Mouse (Mus musculus): Measurements from ENCODE around the gene Sufu. TPM values are rescaled to one million over a fixed set of nuclear protein-coding genes. Genes with fewer than 3 reads are reported as not detected.

Sufu gene
- polyA plus RNA-seq (2014; fragmentation: Nextera tagmentation; extraction: Ambion mirVana) = 22.0 and 29.1 TPM in 2 replicates

DNA sequence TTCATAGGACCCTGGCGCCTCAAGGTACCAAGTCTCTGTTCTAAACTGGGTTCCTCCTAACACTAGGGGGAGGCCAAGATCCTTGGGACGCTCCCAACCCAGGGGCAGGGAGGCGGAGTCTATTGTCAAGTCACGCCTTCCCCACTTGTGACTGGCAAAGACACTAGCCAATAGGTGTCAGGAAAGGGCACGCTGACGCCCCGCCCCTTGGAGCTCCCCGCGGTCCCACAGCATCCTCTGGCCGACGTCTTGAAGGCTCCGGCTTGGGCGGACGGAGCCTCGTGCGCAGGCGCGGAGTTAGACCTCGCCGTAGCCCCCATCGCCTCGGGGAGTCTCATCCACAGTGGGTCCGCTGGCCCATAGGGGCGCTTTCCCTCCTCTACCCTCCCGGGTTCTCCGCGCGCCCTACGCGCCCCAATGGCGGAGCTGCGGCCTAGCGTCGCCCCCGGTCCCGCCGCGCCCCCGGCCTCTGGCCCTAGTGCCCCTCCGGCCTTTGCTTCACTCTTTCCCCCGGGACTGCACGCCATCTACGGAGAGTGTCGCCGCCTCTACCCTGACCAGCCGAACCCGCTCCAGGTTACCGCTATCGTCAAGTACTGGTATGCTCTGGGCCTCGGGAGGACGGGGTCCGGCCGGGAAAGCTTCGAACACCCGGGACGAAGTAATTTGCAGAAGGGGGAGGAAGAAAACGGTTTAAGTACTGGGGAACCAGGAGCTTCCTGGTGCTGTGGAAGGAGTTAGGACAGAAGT lies at the start of gene Sufu:
Gene Sufu (plus strand): TSS at position 211 of the 750 bp plus-strand sequence.
- Histone ChIP-seq H3K27ac (replicated peaks; ENCODE audit: low read depth, low read length) (peak within 1 kb of the TSS; percentile 80), H3K36me3 (ENCODE audit: control insufficient read depth, insufficient read depth, low read length) (peaks cover 7% of the 10 kb centered on the region), H3K27me3 (ENCODE audit: control insufficient read depth, insufficient read depth, low read length) (no peaks in the 10 kb centered on the region), H3K9me3 (ENCODE audit: control insufficient read depth, low read length) (no peaks in the 10 kb centered on the region), H3K9ac (replicated peaks; ENCODE audit: low read length) (peak within 1 kb of the TSS; percentile 94), H3K4me3 (replicated peaks; ENCODE audit: low read depth, low read length) (peak within 1 kb of the TSS; percentile 90), H3K4me1 (ENCODE audit: control insufficient read depth, insufficient read depth, low read length) (peaks cover 41% of the 10 kb centered on the region), H3K4me2 (ENCODE audit: low read length) (peak within 1 kb of the TSS; percentile 82)
- WGBS = under 1% methylated on average over 57 of the region's 57 CpGs
- ATAC-seq (ENCODE audit: low FRiP score, low TSS enrichment) (peak; percentile 90), DNase-seq (peak; percentile 99)

DNA sequence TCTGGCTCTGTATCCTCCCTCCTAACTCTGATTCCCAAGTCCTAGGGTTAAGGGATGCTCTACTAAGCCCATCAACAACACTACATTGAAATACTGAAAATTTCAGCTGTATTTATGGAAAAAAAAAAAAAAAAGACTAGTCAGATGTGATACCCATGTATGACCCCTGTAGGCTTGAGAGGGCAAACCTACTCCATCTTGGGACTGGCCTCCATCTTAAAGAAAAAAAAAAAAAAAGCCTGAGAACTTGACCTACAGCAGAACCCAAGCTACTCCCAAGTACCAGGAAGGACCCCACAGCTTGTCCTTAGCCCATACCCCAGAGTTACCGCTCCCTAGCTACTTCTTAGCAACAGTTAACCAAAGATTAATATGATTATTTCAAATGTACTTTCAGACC lies 49.5 kb upstream of the Sufu start:
- Histone ChIP-seq H3K36me3 (ENCODE audit: control insufficient read depth, insufficient read depth, low read length) (no peaks in the 10 kb centered on the region), H3K9ac (replicated peaks; ENCODE audit: low read length) (no peak overlapping the region), H3K4me3 (replicated peaks; ENCODE audit: low read depth, low read length) (no peak overlapping the region), H3K9me3 (ENCODE audit: control insufficient read depth, low read length) (no peaks in the 10 kb centered on the region), H3K4me2 (ENCODE audit: low read length) (no peak overlapping the region), H3K27ac (replicated peaks; ENCODE audit: low read depth, low read length) (no peak overlapping the region), H3K27me3 (ENCODE audit: control insufficient read depth, insufficient read depth, low read length) (peaks cover 3% of the 10 kb centered on the region; the same call in 1 of the 2 replicates), H3K4me1 (ENCODE audit: control insufficient read depth, insufficient read depth, low read length) (peaks cover 6% of the 10 kb centered on the region; the same call in 1 of the 2 replicates)
- no peak for ATAC-seq (ENCODE audit: low FRiP score, low TSS enrichment)
- 100% methylated on average over 1 of the region's 1 CpGs for WGBS
- no peak for DNase-seq

- Histone ChIP-seq H3K36me3 (ENCODE audit: control insufficient read depth, insufficient read depth, low read length) (no peaks in the 10 kb centered on the region), H3K27me3 (ENCODE audit: control insufficient read depth, insufficient read depth, low read length) (peaks cover 3% of the 10 kb centered on the region; the same call in 1 of the 2 replicates), H3K4me3 (replicated peaks; ENCODE audit: low read depth, low read length) (peak overlapping the region; percentile 62), H3K27ac (replicated peaks; ENCODE audit: low read depth, low read length) (peak overlapping the region; percentile 90), H3K9ac (replicated peaks; ENCODE audit: low read length) (peak overlapping the region; percentile 79), H3K4me1 (ENCODE audit: control insufficient read depth, insufficient read depth, low read length) (peaks cover 6% of the 10 kb centered on the region; the same call in 1 of the 2 replicates), H3K4me2 (ENCODE audit: low read length) (peak overlapping the region; percentile 89), H3K9me3 (ENCODE audit: control insufficient read depth, low read length) (no peaks in the 10 kb centered on the region)
- WGBS = 31% methylated on average over 14 of the region's 14 CpGs
- ATAC-seq (ENCODE audit: low FRiP score, low TSS enrichment) = no peak
- DNase-seq = no peak
Measured at GRCm38 (mm10) chr19:46347936-46348668, 48.6 kb upstream of the Sufu start.

DNA sequence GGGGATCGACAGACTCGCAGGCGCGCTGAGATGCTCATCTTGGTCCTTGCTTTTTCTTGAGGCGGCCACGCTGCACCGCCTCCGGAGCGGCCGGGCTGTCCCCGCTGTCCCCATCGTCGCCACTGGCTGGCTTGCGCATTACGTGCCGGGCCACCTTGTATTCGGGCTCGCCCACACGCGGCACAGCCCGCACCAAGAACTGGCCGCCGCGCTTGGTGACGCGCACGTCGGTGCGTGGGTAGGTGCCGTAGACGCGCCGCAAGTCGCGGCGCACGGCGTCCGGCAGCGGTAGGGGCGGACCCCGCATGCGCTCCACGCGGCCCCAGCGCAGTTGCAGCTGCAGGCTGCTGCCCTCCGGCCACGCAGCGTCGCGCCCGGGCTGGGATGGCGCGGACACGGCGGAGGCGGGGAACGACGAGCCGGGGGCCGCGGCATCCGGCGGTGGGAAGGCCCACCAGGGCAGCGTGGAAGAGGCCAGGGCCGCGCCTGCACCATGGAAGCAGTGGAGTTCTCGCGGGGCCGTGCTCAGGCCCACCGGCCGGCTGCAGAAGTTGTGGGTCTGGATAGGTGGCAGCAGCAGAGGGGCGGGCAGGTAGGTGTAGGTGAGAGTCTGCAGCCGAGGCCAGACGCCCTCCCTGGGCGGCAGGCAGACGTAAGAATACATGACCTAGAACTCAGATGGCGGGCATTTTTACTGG lies 47.8 kb upstream of the Sufu start:
- ATAC-seq (ENCODE audit: low FRiP score, low TSS enrichment) (peak; percentile 92), DNase-seq (peak; percentile 95)
- Histone ChIP-seq H3K27ac (replicated peaks; ENCODE audit: low read depth, low read length) (peak overlapping the region; percentile 90), H3K9ac (replicated peaks; ENCODE audit: low read length) (peak overlapping the region; percentile 79), H3K9me3 (ENCODE audit: control insufficient read depth, low read length) (no peaks in the 10 kb centered on the region), H3K4me3 (replicated peaks; ENCODE audit: low read depth, low read length) (peak overlapping the region; percentile 62), H3K4me1 (ENCODE audit: control insufficient read depth, insufficient read depth, low read length) (peaks cover 6% of the 10 kb centered on the region; the same call in 1 of the 2 replicates), H3K4me2 (ENCODE audit: low read length) (peak overlapping the region; percentile 89), H3K27me3 (ENCODE audit: control insufficient read depth, insufficient read depth, low read length) (peaks cover 3% of the 10 kb centered on the region; the same call in 1 of the 2 replicates), H3K36me3 (ENCODE audit: control insufficient read depth, insufficient read depth, low read length) (no peaks in the 10 kb centered on the region)
- WGBS = under 1% methylated on average over 78 of the region's 78 CpGs

DNA sequence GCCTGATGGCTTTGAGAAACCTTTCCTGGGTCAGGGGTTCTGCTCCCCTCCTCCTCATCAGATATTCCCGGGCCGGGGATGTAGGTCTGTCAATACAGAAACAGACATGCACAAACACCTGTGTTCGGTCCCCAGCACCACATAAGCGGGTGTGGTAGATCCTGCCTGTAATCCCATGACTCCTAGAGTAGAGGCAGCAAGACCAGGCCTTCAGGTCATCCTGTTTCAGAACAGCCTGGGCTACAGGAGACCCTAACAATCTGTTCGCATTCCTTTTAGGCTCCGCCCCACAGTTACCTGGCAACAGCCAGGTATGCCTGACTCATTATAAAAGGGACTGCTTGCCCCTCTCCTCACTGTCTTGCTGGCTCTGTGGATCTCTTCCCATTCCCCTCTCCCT lies 47.1 kb upstream of the Sufu start:
- H3K4me2 ChIP-seq (ENCODE audit: low read length) = peak overlapping the region; percentile 89
- no peaks in the 10 kb centered on the region for H3K9me3 ChIP-seq (ENCODE audit: control insufficient read depth, low read length)
- H3K9ac ChIP-seq (replicated peaks; ENCODE audit: low read length) = peak overlapping the region; percentile 79
- H3K27me3 ChIP-seq (ENCODE audit: control insufficient read depth, insufficient read depth, low read length) = peaks cover 3% of the 10 kb centered on the region; the same call in 1 of the 2 replicates
- no peaks in the 10 kb centered on the region for H3K36me3 ChIP-seq (ENCODE audit: control insufficient read depth, insufficient read depth, low read length)
- DNase-seq (no peak), ATAC-seq (ENCODE audit: low FRiP score, low TSS enrichment) (no peak)
- H3K4me3 ChIP-seq (replicated peaks; ENCODE audit: low read depth, low read length) = peak overlapping the region; percentile 62
- WGBS = 23% methylated on average over 6 of the region's 6 CpGs
- 0 out of 2 replicates have a peak overlapping the region, but pooled peaks have one; percentile 90 for H3K27ac ChIP-seq (replicated peaks; ENCODE audit: low read depth, low read length)
- peaks cover 6% of the 10 kb centered on the region; the same call in 1 of the 2 replicates for H3K4me1 ChIP-seq (ENCODE audit: control insufficient read depth, insufficient read depth, low read length)

- peak within 1 kb of the TSS; percentile 90 for H3K27ac ChIP-seq (replicated peaks; ENCODE audit: low read depth, low read length)
- H3K4me3 ChIP-seq (replicated peaks; ENCODE audit: low read depth, low read length) = peak within 1 kb of the TSS; percentile 62
- no peaks in the 10 kb centered on the region for H3K9me3 ChIP-seq (ENCODE audit: control insufficient read depth, low read length)
- ATAC-seq (ENCODE audit: low FRiP score, low TSS enrichment) (no peak), DNase-seq (no peak)
- H3K9ac ChIP-seq (replicated peaks; ENCODE audit: low read length) = peak within 1 kb of the TSS; percentile 79
- peak within 1 kb of the TSS; percentile 89 for H3K4me2 ChIP-seq (ENCODE audit: low read length)
- WGBS = 64% methylated on average over 10 of the region's 10 CpGs
- H3K36me3 ChIP-seq (ENCODE audit: control insufficient read depth, insufficient read depth, low read length) = no peaks in the 10 kb centered on the region
- H3K27me3 ChIP-seq (ENCODE audit: control insufficient read depth, insufficient read depth, low read length) = peaks cover 3% of the 10 kb centered on the region; the same call in 1 of the 2 replicates
- peaks cover 6% of the 10 kb centered on the region; the same call in 1 of the 2 replicates for H3K4me1 ChIP-seq (ENCODE audit: control insufficient read depth, insufficient read depth, low read length)
Measured at GRCm38 (mm10) chr19:46350168-46350932, 46.3 kb upstream of the Sufu start, which contains the start of gene 2310034G01Rik. Gene 2310034G01Rik (minus strand): TSS chr19:46350302.

- Histone ChIP-seq H3K36me3 (ENCODE audit: control insufficient read depth, insufficient read depth, low read length) (no peaks in the 10 kb centered on the region), H3K27ac (replicated peaks; ENCODE audit: low read depth, low read length) (no peak overlapping the region), H3K9ac (replicated peaks; ENCODE audit: low read length) (peak overlapping the region; percentile 57), H3K27me3 (ENCODE audit: control insufficient read depth, insufficient read depth, low read length) (peaks cover 9% of the 10 kb centered on the region; the same call in 1 of the 2 replicates), H3K4me1 (ENCODE audit: control insufficient read depth, insufficient read depth, low read length) (0 out of 2 replicates have a peak, but pooled peaks cover 4% of the 10 kb centered on the region), H3K4me3 (replicated peaks; ENCODE audit: low read depth, low read length) (peak overlapping the region; percentile 42), H3K4me2 (ENCODE audit: low read length) (peak overlapping the region; percentile 69), H3K9me3 (ENCODE audit: control insufficient read depth, low read length) (no peaks in the 10 kb centered on the region)
- ATAC-seq (ENCODE audit: low FRiP score, low TSS enrichment) (peak; percentile 86; the same call in 1 of the 2 replicates), DNase-seq (peak; percentile 96)
- under 1% methylated on average over 29 of the region's 29 CpGs for WGBS
Measured at GRCm38 (mm10) chr19:46356701-46357138, 40.0 kb upstream of the Sufu start.

All from midbrain, embryonic 14.5 days (tissue).